Mouse (Mus musculus) kidney, embryonic 15.5 days (tissue): ENCODE data around the gene Fam209. TPM values are rescaled to one million over a fixed set of nuclear protein-coding genes. Genes with fewer than 3 reads are reported as not detected.

Source experiments
- ATAC-seq: fragments of 200-750 bp; cut with Nextera tagmentation; replicated peaks from 2 replicates; pipeline ENCODE4 v1.8.0; 2017; ENCODE audit warnings: moderate TSS enrichment; ENCODE audit not compliant: low FRiP score
- H3K27ac ChIP-seq: fragments of 300-500 bp; sonication (generic); 2 replicates; pipeline ENCODE4 v1.5.1; 2015; ENCODE audit warnings: mild to moderate bottlenecking, inconsistent platforms
- H3K27me3 ChIP-seq: fragments of 300-500 bp; sonication (generic); 2 replicates; pipeline ENCODE4 v1.6.1; 2015; ENCODE audit warnings: inconsistent platforms
- H3K36me3 ChIP-seq: fragments of 300-500 bp; sonication (generic); 2 replicates; pipeline ENCODE4 v1.6.1; 2015; ENCODE audit warnings: inconsistent platforms
- H3K4me1 ChIP-seq: fragments of 300-500 bp; sonication (generic); 2 replicates; pipeline ENCODE4 v1.6.1; 2015; ENCODE audit warnings: inconsistent platforms
- H3K4me2 ChIP-seq: fragments of 300-500 bp; sonication (generic); 2 replicates; pipeline ENCODE4 v1.6.1; 2015; ENCODE audit warnings: moderate library complexity, mild to moderate bottlenecking, inconsistent platforms
- H3K4me3 ChIP-seq: fragments of 300-500 bp; sonication (generic); replicated peaks from 2 replicates; pipeline ENCODE4 v1.5.1; 2015; ENCODE audit warnings: mild to moderate bottlenecking, inconsistent platforms
- H3K9ac ChIP-seq: fragments of 300-500 bp; sonication (generic); 2 replicates; pipeline ENCODE4 v1.6.1; 2015; ENCODE audit warnings: mild to moderate bottlenecking, inconsistent platforms
- H3K9me3 ChIP-seq: fragments of 300-500 bp; sonication (generic); replicated peaks from 2 replicates; pipeline ENCODE4 v1.6.1; 2016; ENCODE audit warnings: inconsistent platforms
- WGBS: fragments of 180-500 bp; shearing (Covaris S2); methylation state at CpG from one replicate; pipeline ENCODE4 v1.1.7; 2015; ENCODE audit warnings: mixed read lengths; 5-methylcytosine and 5-hydroxymethylcytosine counted together
- polyA plus RNA-seq: library from polyadenylated mRNA; unstranded; fragments of >200 nt; fragmentation: Nextera tagmentation; extraction: Ambion mirVana; gene quantifications from 2 replicates; pipeline ENCODE4 v1.2.1, GENCODE M21; 2015

Gene Fam209
- polyA plus RNA-seq, 1 experiment from 2014 or later = not detected

DNA sequence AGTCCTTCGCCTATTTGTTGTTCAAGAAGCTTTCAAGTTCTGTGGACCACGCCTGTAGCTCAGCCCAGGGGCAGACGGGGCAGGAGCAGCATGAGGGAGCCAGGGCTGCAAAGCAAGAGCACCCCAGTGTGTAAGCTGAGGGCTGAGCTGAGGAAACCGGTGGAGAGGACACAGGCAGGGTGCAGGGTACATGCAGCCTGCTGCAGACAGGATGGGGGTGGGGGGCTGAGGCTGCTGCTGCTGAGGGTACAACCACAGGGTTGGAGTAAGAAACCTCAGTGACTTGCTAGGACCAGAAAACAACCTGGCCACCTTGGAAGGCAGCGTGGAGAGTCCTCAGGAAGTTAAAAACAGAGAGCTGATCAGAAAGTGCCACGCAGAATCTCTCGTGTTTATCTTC lies 8.0 kb downstream of the Fam209 start:
- H3K4me3 ChIP-seq = no peak overlapping the region
- H3K4me1 ChIP-seq = peaks cover 16% of the 10 kb centered on the region
- 75% methylated on average over 7 of the region's 7 CpGs for WGBS
- H3K9me3 ChIP-seq = no peaks in the 10 kb centered on the region
- H3K9ac ChIP-seq = no peak overlapping the region
- no peak for ATAC-seq
- H3K36me3 ChIP-seq = no peaks in the 10 kb centered on the region
- H3K4me2 ChIP-seq = no peak overlapping the region
- no peak overlapping the region for H3K27ac ChIP-seq
- H3K27me3 ChIP-seq = 0 out of 2 replicates have a peak, but pooled peaks cover 3% of the 10 kb centered on the region

- 76% methylated on average over 16 of the region's 16 CpGs for WGBS
- no peak for ATAC-seq
Observed at GRCm38 (mm10) chr2:172481654-172482385, 9.5 kb downstream of the Fam209 start.

DNA sequence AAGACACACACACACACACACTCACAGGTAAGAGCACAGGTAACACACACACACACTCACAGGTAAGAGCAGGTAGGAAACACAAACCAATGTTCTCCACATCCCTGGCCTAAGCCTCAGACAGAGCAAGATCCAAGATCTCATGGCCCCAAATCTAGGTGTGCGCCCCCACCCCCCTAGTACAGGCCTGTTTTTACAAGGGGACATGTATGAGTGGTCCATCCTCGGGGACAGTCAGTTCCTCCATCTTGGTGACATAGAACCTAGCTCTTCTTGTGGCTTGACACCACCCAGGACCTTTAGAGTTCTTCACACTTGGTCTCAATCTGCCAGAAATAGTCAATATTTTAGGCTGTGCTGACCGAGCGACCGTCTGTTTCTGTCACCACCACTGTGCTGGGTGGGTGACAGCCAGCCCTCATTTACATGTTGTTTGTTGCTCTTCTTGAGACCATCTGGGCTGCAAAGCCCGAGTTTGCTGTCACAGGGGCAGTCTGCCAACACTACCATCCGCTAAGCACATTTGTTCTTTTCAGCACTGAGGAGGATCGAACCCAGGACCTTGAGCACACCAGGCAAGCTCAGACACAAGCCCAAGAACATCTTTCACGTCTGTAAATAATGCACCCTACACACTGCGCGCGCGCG lies 11.6 kb downstream of the Fam209 start:
- 84% methylated on average over 14 of the region's 14 CpGs for WGBS
- H3K4me1 ChIP-seq = 0 out of 2 replicates have a peak, but pooled peaks cover 5% of the 10 kb centered on the region
- no peaks in the 10 kb centered on the region for H3K27me3 ChIP-seq
- no peak overlapping the region for H3K4me3 ChIP-seq
- no peaks in the 10 kb centered on the region for H3K9me3 ChIP-seq
- no peak overlapping the region for H3K27ac ChIP-seq
- no peaks in the 10 kb centered on the region for H3K36me3 ChIP-seq
- H3K9ac ChIP-seq = no peak overlapping the region
- no peak overlapping the region for H3K4me2 ChIP-seq
- ATAC-seq = no peak

More at GRCm38 (mm10) chr2:172481654-172482385, 9.5 kb downstream of the Fam209 start:
- H3K9me3 ChIP-seq = no peaks in the 10 kb centered on the region
- no peaks in the 10 kb centered on the region for H3K36me3 ChIP-seq
- peaks cover 13% of the 10 kb centered on the region for H3K4me1 ChIP-seq
- H3K4me2 ChIP-seq = no peak overlapping the region
- no peak overlapping the region for H3K27ac ChIP-seq
- no peaks in the 10 kb centered on the region for H3K27me3 ChIP-seq
- no peak overlapping the region for H3K4me3 ChIP-seq
- no peak overlapping the region for H3K9ac ChIP-seq

- Histone ChIP-seq H3K9ac (no peak overlapping the region), H3K4me2 (no peak overlapping the region), H3K27me3 (no peaks in the 10 kb centered on the region), H3K4me3 (no peak overlapping the region), H3K36me3 (no peaks in the 10 kb centered on the region), H3K9me3 (no peaks in the 10 kb centered on the region), H3K27ac (no peak overlapping the region), H3K4me1 (0 out of 2 replicates have a peak, but pooled peaks cover 5% of the 10 kb centered on the region)
- 17% methylated on average over 12 of the region's 12 CpGs for WGBS
- 0 out of 2 replicates have a peak, but pooled peaks have one; percentile 17 for ATAC-seq
Observed at GRCm38 (mm10) chr2:172484696-172485370, 12.5 kb downstream of the Fam209 start.

DNA sequence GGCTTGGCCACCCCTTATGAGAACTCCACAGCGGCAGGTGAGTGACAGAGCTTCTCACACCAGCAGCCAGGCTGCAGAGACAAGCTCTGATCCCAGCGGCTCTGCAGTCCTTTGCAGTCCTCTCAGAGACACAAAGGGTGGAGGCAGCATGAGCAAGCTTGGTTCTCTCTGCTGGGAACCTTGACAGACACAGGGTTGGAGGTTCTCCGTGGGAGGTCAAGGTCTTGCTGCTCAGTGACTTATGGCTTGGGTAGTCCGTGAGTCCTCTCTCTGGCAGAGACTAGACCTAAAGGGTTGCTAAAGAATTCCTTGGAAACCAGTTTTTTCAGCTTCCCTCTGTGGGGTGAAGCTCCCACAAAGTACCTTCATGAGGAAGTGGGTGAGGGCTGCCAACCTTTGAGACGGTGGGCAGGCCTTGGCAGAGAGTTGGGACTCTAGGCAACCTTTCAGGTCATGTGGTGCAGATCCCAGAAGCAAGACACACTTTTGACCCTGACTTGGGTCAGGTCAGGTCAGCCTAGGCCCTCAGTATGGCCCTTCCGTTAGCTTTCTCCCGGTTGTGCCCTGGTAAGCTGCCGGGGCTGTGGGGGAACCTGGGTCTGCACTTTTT lies 24.5 kb downstream of the Fam209 start:
- H3K36me3 ChIP-seq = no peaks in the 10 kb centered on the region
- no peak overlapping the region for H3K4me3 ChIP-seq
- no peaks in the 10 kb centered on the region for H3K27me3 ChIP-seq
- no peaks in the 10 kb centered on the region for H3K9me3 ChIP-seq
- no peak overlapping the region for H3K27ac ChIP-seq
- no peak overlapping the region for H3K9ac ChIP-seq
- WGBS = 72% methylated on average over 8 of the region's 8 CpGs
- H3K4me1 ChIP-seq = no peaks in the 10 kb centered on the region
- no peak overlapping the region for H3K4me2 ChIP-seq
- no peak for ATAC-seq

- Histone ChIP-seq H3K9me3 (no peaks in the 10 kb centered on the region), H3K9ac (no peak overlapping the region), H3K4me1 (no peaks in the 10 kb centered on the region), H3K4me3 (no peak overlapping the region), H3K4me2 (no peak overlapping the region), H3K27ac (no peak overlapping the region), H3K36me3 (no peaks in the 10 kb centered on the region), H3K27me3 (no peaks in the 10 kb centered on the region)
- no peak for ATAC-seq
- 62% methylated on average over 3 of the region's 3 CpGs for WGBS
Observed at GRCm38 (mm10) chr2:172498823-172499222, 26.5 kb downstream of the Fam209 start.

- no peak for ATAC-seq
- H3K4me1 ChIP-seq = no peaks in the 10 kb centered on the region
- H3K27ac ChIP-seq = no peak overlapping the region
- no peak overlapping the region for H3K4me3 ChIP-seq
- H3K9ac ChIP-seq = no peak overlapping the region
- H3K4me2 ChIP-seq = no peak overlapping the region
- H3K9me3 ChIP-seq = no peaks in the 10 kb centered on the region
- no peaks in the 10 kb centered on the region for H3K36me3 ChIP-seq
- 44% methylated on average over 7 of the region's 7 CpGs for WGBS
- H3K27me3 ChIP-seq = no peaks in the 10 kb centered on the region
Observed at GRCm38 (mm10) chr2:172500752-172501316, 28.5 kb downstream of the Fam209 start.

DNA sequence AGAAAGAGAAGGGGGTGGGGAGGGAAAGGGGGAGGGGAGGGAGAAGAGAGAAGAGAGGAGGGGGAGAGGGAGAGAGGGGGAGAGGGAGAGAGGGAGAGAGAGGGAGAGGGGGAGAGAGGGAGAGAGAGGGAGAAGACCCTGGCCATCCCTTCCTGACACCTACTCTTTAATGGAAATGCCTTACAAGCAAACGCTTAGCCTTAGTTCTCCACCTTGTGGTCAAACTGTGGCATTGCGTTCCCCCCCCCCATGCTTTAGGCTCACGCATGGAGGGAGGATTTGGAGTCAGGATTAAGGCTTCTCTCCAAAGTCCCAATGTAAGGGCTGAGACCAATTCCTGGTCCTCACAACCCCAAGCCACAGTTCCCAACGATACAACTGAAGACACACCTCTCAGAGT lies 29.0 kb downstream of the Fam209 start:
- H3K4me1 ChIP-seq = no peaks in the 10 kb centered on the region
- no peaks in the 10 kb centered on the region for H3K9me3 ChIP-seq
- no peak overlapping the region for H3K27ac ChIP-seq
- no peak overlapping the region for H3K4me2 ChIP-seq
- no peaks in the 10 kb centered on the region for H3K36me3 ChIP-seq
- 0 out of 2 replicates have a peak, but pooled peaks have one; percentile 15 for ATAC-seq
- H3K9ac ChIP-seq = no peak overlapping the region
- H3K27me3 ChIP-seq = no peaks in the 10 kb centered on the region
- 9% methylated on average over 4 of the region's 4 CpGs for WGBS
- H3K4me3 ChIP-seq = no peak overlapping the region

GRCm38 (mm10) chr2:172502168-172502567 lies 29.8 kb downstream of the Fam209 start:
- ATAC-seq = no peak
- 66% methylated on average over 14 of the region's 14 CpGs for WGBS
- H3K36me3 ChIP-seq = no peaks in the 10 kb centered on the region
- no peaks in the 10 kb centered on the region for H3K27me3 ChIP-seq
- H3K9ac ChIP-seq = no peak overlapping the region
- no peak overlapping the region for H3K27ac ChIP-seq
- H3K4me3 ChIP-seq = no peak overlapping the region
- no peak overlapping the region for H3K4me2 ChIP-seq
- no peaks in the 10 kb centered on the region for H3K4me1 ChIP-seq
- no peaks in the 10 kb centered on the region for H3K9me3 ChIP-seq

GRCm38 (mm10) chr2:172506121-172506520 lies 33.8 kb downstream of the Fam209 start:
- Histone ChIP-seq H3K27ac (no peak overlapping the region), H3K36me3 (no peaks in the 10 kb centered on the region), H3K9ac (no peak overlapping the region), H3K9me3 (no peaks in the 10 kb centered on the region), H3K4me1 (no peaks in the 10 kb centered on the region), H3K4me3 (no peak overlapping the region), H3K4me2 (no peak overlapping the region), H3K27me3 (no peaks in the 10 kb centered on the region)
- no peak for ATAC-seq
- 87% methylated on average over 7 of the region's 7 CpGs for whole genome bisulfite sequencing

DNA sequence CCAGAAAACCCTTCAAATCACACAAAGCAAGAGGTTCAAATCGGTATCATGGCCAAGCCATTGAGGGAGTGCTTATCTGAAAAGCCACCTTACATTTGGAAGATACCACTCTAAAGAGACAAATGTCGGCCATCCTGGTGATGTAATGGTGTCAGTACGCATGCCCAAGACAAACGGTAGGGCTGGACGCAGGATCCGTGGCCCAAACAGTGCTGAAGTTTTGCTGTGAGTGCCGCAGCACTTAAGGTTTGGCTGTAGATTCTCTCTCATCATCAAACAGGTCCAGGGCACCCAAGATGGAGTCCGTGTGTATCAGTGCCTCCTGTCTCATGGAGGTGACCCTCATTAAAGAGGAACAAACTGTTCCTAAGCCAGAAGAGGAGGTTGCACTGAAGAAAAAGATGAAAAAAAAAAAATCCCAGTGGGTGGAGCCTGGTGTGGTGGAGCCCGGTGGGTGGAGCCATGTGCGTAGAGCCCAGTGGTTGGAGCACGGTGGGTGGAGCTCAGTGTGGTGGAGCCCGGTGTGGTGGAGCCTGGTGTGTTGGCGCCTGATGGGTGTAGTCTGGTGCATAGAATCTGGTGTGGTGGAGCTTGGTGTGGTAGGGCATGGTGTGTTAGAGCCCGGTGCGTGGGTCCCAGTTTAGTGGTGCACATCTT lies 37.9 kb downstream of the Fam209 start:
- Histone ChIP-seq H3K36me3 (no peaks in the 10 kb centered on the region), H3K27ac (no peak overlapping the region), H3K4me1 (no peaks in the 10 kb centered on the region), H3K9ac (no peak overlapping the region), H3K9me3 (no peaks in the 10 kb centered on the region), H3K27me3 (peaks cover 3% of the 10 kb centered on the region; the same call in 1 of the 2 replicates), H3K4me2 (no peak overlapping the region), H3K4me3 (no peak overlapping the region)
- WGBS = 91% methylated on average over 15 of the region's 15 CpGs
- no peak for ATAC-seq
